Mouse (Mus musculus) embryonic facial prominence, embryonic 13.5 days (tissue): ENCODE measurements around the gene Ebf3. TPM values are rescaled to one million over a fixed set of nuclear protein-coding genes. Genes with fewer than 3 reads are reported as not detected.
A peak's percentile ranks its signal among the peaks of the same experiment; 100 is the strongest.

ENCODE experiments used
- ATAC-seq: fragments of 200-750 bp; cut with Nextera tagmentation; 2 replicates; pipeline ENCODE4 v1.8.0; 2017; ENCODE audit warnings: low read depth; ENCODE audit not compliant: insufficient number of reproducible peaks, insufficient read depth, low FRiP score, low TSS enrichment
- H3K27ac ChIP-seq: fragments of 300-500 bp; sonication (generic); 2 replicates; pipeline ENCODE4 v1.5.1; 2015; ENCODE audit warnings: moderate library complexity, mild to moderate bottlenecking, inconsistent platforms
- H3K27me3 ChIP-seq: fragments of 300-500 bp; sonication (generic); 2 replicates; pipeline ENCODE4 v1.6.1; 2015; ENCODE audit warnings: mild to moderate bottlenecking, inconsistent platforms
- H3K36me3 ChIP-seq: fragments of 300-500 bp; sonication (generic); 2 replicates; pipeline ENCODE4 v1.6.1; 2015; ENCODE audit warnings: mild to moderate bottlenecking, inconsistent platforms
- H3K4me1 ChIP-seq: fragments of 300-500 bp; sonication (generic); 2 replicates; pipeline ENCODE4 v1.6.1; 2015; ENCODE audit warnings: inconsistent platforms
- H3K4me2 ChIP-seq: fragments of 300-500 bp; sonication (generic); 2 replicates; pipeline ENCODE4 v1.6.1; 2015; ENCODE audit warnings: moderate library complexity, mild to moderate bottlenecking, inconsistent platforms
- H3K4me3 ChIP-seq: fragments of 300-500 bp; sonication (generic); 2 replicates; pipeline ENCODE4 v1.5.1; 2015; ENCODE audit warnings: mild to moderate bottlenecking, inconsistent platforms
- H3K9ac ChIP-seq: fragments of 300-500 bp; sonication (generic); 2 replicates; pipeline ENCODE4 v1.6.1; 2015; ENCODE audit warnings: mild to moderate bottlenecking, inconsistent platforms
- H3K9me3 ChIP-seq: fragments of 300-500 bp; sonication (generic); 2 replicates; pipeline ENCODE4 v1.6.1; 2016; ENCODE audit warnings: inconsistent platforms
- WGBS: fragments of 180-500 bp; shearing (Covaris S2); methylation state at CpG from one replicate; pipeline ENCODE4 v1.1.7; 2015; ENCODE audit warnings: mixed read lengths; 5-methylcytosine and 5-hydroxymethylcytosine counted together
- polyA plus RNA-seq: library from polyadenylated mRNA; unstranded; fragments of >200 nt; fragmentation: Nextera tagmentation; extraction: Ambion mirVana; gene quantifications from 2 replicates; pipeline ENCODE4 v1.2.1, GENCODE M21; 2015

Gene Ebf3
- polyA plus RNA-seq, 1 experiment from 2014 or later = 8.6 TPM

- no peak for ATAC-seq
- H3K27ac ChIP-seq = peak overlapping the region; percentile 39; the same call in 1 of the 2 replicates
- H3K27me3 ChIP-seq = peaks cover 98% of the 10 kb centered on the region
- H3K4me2 ChIP-seq = peak overlapping the region; percentile 91
- H3K9me3 ChIP-seq = no peaks in the 10 kb centered on the region
- WGBS = 5% methylated on average over 24 of the region's 24 CpGs
- H3K36me3 ChIP-seq = no peaks in the 10 kb centered on the region
- peaks cover 65% of the 10 kb centered on the region for H3K4me1 ChIP-seq
- H3K9ac ChIP-seq = peak overlapping the region; percentile 57
- H3K4me3 ChIP-seq = peak overlapping the region; percentile 78
Measured at GRCm38 (mm10) chr7:137317659-137318382, 3.6 kb upstream of the Ebf3 start.

GRCm38 (mm10) chr7:137316926-137317658 lies 2.8 kb upstream of the Ebf3 start:
- Histone ChIP-seq H3K9me3 (no peaks in the 10 kb centered on the region), H3K4me3 (peak overlapping the region; percentile 78), H3K4me2 (peak overlapping the region; percentile 91), H3K4me1 (peaks cover 58% of the 10 kb centered on the region), H3K36me3 (no peaks in the 10 kb centered on the region), H3K9ac (peak overlapping the region; percentile 57), H3K27ac (0 out of 2 replicates have a peak overlapping the region, but pooled peaks have one; percentile 40), H3K27me3 (peaks cover 96% of the 10 kb centered on the region)
- ATAC-seq = no peak
- 1% methylated on average over 39 of the region's 39 CpGs for WGBS

DNA sequence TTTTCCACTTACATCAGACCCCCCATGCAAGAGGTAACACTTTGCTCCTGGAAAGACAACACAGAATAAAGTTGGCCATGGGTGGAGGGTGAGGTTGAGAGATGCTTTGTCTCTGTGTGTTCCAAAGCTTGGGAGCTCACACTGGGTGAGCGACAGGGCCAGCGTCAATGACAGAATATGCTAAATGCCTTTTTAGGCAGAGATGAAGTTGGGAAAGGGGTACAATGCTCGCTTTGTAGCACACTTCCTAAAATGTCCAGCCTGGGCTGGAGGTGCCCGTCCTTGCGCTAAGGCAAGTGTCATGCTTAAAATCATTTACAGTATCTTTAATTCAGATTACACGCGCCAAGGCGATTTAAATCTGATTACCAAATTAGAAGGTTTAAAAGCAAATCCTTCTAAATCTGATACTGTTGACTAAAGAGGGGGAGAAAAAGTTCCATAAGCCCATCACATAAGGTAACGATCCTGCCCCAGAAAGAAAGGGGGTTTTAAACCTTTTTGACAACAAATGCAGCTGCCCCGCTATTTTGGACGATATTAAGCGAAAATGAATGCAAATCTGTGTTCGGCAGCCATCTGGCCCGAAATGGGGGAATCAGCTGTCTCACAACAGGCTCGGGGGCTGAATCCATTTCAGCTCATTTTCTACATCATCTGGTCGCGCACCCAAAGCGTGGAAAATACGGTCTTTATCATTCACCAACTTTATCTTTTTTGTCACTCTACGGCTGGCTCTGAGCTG lies 2.1 kb upstream of the Ebf3 start:
- peak overlapping the region; percentile 78 for H3K4me3 ChIP-seq
- peak overlapping the region; percentile 91 for H3K4me2 ChIP-seq
- H3K27me3 ChIP-seq = peaks cover 94% of the 10 kb centered on the region
- H3K9ac ChIP-seq = peak overlapping the region; percentile 57
- H3K9me3 ChIP-seq = no peaks in the 10 kb centered on the region
- H3K4me1 ChIP-seq = peaks cover 54% of the 10 kb centered on the region
- no peak overlapping the region for H3K27ac ChIP-seq
- no peak for ATAC-seq
- WGBS = 1% methylated on average over 20 of the region's 20 CpGs
- no peaks in the 10 kb centered on the region for H3K36me3 ChIP-seq

DNA sequence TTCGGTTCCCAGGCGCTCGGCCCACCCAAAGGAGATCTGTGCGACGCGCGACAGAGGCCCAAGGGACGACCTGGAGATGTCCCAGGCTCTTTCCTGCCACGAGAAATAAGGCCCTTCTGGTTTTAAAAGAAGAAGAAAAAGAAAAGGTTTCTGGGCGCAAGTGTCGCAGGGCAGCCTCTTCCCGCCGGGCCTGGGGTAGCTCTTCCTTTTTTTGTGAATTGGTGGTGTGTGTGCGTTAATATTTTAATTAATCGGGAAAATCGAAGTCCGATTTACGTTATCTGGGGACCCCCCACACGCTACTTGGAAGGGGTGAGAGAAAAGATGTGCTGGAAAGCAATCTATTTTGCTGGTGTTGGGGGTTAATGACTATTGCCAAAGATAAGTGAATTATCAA lies 1.3 kb upstream of the Ebf3 start:
- Histone ChIP-seq H3K36me3 (no peaks in the 10 kb centered on the region), H3K27ac (peak overlapping the region; percentile 89; the same call in 1 of the 2 replicates), H3K27me3 (peaks cover 93% of the 10 kb centered on the region), H3K9ac (peak overlapping the region; percentile 83), H3K9me3 (no peaks in the 10 kb centered on the region), H3K4me1 (peaks cover 46% of the 10 kb centered on the region), H3K4me2 (peak overlapping the region; percentile 91), H3K4me3 (peak overlapping the region; percentile 78)
- 3% methylated on average over 19 of the region's 19 CpGs for WGBS
- ATAC-seq = no peak

- Histone ChIP-seq H3K36me3 (no peaks in the 10 kb centered on the region), H3K4me1 (peaks cover 48% of the 10 kb centered on the region), H3K27ac (peak overlapping the region; percentile 89), H3K4me2 (peak overlapping the region; percentile 91), H3K9me3 (no peaks in the 10 kb centered on the region), H3K4me3 (peak overlapping the region; percentile 78), H3K9ac (peak overlapping the region; percentile 83), H3K27me3 (peaks cover 93% of the 10 kb centered on the region)
- under 1% methylated on average over 48 of the region's 48 CpGs for WGBS
- peak; percentile 21; the same call in 1 of the 2 replicates for ATAC-seq
Measured at GRCm38 (mm10) chr7:137314710-137315543, 682 bp upstream of the Ebf3 start.

GRCm38 (mm10) chr7:137313183-137313903 lies 902 bp downstream of the Ebf3 start:
- no peaks in the 10 kb centered on the region for H3K9me3 ChIP-seq
- H3K36me3 ChIP-seq = 0 out of 2 replicates have a peak, but pooled peaks cover 5% of the 10 kb centered on the region
- no peak for ATAC-seq
- H3K27me3 ChIP-seq = peaks cover 92% of the 10 kb centered on the region
- H3K4me1 ChIP-seq = peaks cover 46% of the 10 kb centered on the region
- H3K27ac ChIP-seq = peak overlapping the region; percentile 89
- peak overlapping the region; percentile 78 for H3K4me3 ChIP-seq
- H3K9ac ChIP-seq = peak overlapping the region; percentile 83
- WGBS = under 1% methylated on average over 77 of the region's 79 CpGs
- H3K4me2 ChIP-seq = peak overlapping the region; percentile 91

- WGBS = under 1% methylated on average over 10 of the region's 10 CpGs
- Histone ChIP-seq H3K27me3 (peaks cover 91% of the 10 kb centered on the region), H3K9ac (peak overlapping the region; percentile 83), H3K27ac (peak overlapping the region; percentile 89), H3K4me1 (peaks cover 41% of the 10 kb centered on the region), H3K4me2 (peak overlapping the region; percentile 91), H3K36me3 (0 out of 2 replicates have a peak, but pooled peaks cover 5% of the 10 kb centered on the region), H3K9me3 (no peaks in the 10 kb centered on the region), H3K4me3 (peak overlapping the region; percentile 78)
- ATAC-seq = no peak
Measured at GRCm38 (mm10) chr7:137312933-137313182, 1.4 kb downstream of the Ebf3 start.

DNA sequence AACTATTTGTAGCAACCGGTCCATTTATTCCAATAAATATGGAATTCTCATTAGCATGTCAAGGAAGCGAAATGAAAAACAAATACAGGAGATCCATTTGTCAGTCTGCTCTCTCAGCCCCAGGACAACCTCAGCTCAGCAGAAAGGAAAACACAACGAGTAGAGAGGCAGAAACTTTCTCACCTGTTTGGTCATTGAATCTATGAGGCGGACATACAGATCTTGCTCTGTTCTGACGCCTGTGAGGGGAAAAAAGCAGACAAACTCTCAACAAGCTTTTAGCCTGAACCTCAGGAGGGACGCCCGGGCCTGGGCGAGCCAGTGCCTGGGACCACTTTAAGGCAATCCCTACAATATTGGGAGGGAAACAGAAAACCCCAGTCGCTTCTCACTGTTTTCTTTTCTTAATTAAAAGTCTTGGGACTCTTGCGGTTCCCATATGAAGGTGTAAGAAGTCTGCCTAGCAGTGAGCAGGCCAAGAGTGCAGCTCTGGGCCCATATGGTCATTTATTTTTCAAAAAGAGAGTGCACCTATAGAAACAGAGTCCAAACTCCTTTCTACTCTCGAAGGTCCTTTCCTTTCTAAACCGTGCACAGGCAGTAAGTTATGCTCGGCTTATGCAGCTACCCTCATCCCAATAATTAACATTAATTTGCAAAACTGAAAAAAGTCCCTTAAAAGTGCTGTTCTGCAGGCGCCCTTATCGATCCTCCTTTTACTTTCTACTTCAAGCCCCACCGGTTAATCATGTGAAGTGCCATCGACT lies 1.9 kb downstream of the Ebf3 start:
- H3K9ac ChIP-seq = peak overlapping the region; percentile 83
- peaks cover 88% of the 10 kb centered on the region for H3K27me3 ChIP-seq
- H3K4me2 ChIP-seq = peak overlapping the region; percentile 91
- WGBS = 3% methylated on average over 17 of the region's 17 CpGs
- 0 out of 2 replicates have a peak, but pooled peaks cover 5% of the 10 kb centered on the region for H3K36me3 ChIP-seq
- no peak for ATAC-seq
- peaks cover 36% of the 10 kb centered on the region for H3K4me1 ChIP-seq
- H3K4me3 ChIP-seq = peak overlapping the region; percentile 78
- no peaks in the 10 kb centered on the region for H3K9me3 ChIP-seq
- peak overlapping the region; percentile 89 for H3K27ac ChIP-seq

GRCm38 (mm10) chr7:137311341-137312110 lies 2.7 kb downstream of the Ebf3 start:
- H3K36me3 ChIP-seq = 0 out of 2 replicates have a peak, but pooled peaks cover 5% of the 10 kb centered on the region
- peak overlapping the region; percentile 79; the same call in 1 of the 2 replicates for H3K27ac ChIP-seq
- ATAC-seq = no peak
- H3K27me3 ChIP-seq = peaks cover 88% of the 10 kb centered on the region
- H3K9me3 ChIP-seq = no peaks in the 10 kb centered on the region
- peak overlapping the region; percentile 91 for H3K4me2 ChIP-seq
- H3K9ac ChIP-seq = peak overlapping the region; percentile 83
- peak overlapping the region; percentile 78 for H3K4me3 ChIP-seq
- H3K4me1 ChIP-seq = peaks cover 33% of the 10 kb centered on the region
- WGBS = 3% methylated on average over 8 of the region's 8 CpGs
